Mouse (Mus musculus): Measurements from ENCODE around the gene Inf2.

Gene Inf2

DNA sequence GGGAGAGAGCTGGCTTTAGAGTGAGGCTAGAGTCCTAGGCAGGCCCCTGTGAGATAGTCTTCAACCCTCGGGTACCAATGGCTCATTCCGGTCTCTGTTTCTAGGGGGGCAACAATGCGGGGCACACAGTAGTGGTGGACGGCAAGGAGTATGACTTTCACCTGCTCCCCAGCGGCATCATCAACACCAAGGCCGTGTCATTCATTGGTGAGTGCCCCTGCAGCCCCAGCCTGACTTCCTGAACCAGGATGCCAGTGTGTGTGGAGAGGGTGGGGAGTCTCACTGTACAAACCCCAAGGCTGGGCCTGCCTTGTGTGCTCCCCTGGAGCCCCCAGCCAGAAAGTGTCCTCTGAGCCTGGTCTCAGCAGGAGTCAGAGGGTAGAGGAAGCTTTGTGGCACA is 39.6 kb downstream of the Inf2 start:
- DNase-seq, result no peak

DNA sequence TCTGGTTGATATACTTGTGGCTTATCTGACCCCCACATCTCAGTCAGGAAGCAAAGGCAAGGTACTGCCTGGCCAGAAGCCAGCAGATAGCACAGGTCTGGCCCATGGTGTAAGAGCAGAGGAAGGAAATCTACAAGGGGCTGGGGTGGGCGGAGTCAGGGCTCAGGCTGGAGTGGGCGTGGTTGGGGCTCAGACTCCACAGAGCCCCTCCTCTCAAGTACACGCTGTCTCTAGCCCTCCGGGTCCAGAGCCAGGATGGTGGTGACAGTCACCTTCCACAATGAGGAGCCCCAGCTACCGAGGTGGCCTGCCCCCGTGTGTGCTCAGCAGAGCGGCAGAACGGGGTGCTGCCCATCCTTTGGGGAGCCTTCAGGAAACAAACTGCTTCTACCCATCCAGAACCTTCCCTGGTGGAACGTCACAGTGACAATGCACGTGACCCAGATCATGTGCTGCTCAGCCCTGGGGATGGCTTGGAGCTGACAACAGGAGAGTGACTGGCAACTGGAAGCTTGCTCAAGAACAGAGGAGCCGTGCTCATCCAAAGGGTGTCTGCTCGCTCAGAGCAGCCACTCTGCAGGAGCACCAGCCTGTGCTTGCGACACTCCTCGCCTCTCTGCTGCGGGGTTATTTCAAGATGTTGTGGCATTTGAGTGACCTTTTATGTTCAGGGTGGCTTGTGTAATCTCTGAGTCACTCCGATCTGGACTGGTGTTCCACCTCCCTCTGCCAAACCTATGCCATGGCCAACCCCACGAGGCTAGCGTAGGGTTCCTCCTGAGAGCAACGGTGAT is 40.5 kb downstream of the Inf2 start:
- DNase-seq, result peak in 1 of 2 experiments; percentile 43

DNA sequence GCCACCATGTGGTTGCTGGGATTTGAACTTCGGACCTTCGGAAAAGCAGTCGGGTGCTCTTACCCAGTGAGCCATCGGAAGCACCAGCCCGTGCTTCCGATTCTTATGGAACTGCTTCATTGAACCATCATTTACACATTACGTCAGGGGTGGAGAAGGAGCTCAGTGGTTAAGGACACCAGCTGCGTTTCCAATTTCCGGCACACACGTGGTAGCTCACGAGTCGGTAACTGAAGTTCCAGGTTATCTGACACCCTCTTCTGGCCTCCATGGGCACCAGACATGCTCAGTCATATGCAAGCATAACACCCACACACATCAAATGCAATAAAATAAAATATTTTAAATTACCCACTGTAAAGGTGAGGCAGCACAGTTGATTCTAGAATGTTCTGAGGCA is 41.4 kb downstream of the Inf2 start:
- DNase-seq, result no peak

DNA sequence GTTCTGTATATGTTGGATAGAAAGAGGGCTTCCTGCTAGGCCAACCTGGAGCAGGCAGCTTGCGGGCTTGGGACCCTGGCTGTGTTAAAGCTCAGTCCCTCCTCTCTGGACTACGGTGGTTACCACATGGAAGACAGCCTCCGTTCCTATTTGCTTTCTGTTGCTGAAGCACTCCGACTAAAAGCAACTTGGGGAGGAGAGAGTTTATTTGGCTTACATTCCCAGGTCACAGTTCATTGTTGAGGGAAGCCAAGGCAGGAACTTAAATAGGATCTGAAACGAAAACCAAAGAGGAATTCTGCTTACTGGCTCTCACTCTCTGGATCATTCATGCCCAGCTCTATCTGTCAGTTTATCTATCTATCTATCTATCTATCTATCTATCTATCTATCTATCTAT is 42.2 kb downstream of the Inf2 start:
- DNase-seq, result no peak

DNA sequence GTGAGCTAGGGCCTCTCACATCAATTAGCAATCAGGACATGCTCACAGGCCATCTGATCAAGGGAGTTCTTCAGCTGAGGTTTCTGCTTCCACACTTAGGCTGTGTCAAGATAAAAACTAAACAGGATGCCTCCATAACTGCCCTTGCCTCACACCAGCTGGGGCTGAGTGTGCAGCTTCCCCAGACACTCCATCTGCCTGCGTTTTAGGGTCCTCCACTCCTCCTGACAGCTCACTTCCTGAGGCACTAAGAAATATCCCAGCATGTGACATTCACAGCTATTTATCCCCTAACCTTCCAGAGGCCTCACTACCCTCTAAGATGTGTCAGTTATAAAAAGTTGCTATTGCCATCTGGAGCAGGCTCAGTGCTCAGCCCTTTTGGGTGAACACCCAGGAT is 42.9 kb downstream of the Inf2 start:
- no peak for DNase-seq

DNA sequence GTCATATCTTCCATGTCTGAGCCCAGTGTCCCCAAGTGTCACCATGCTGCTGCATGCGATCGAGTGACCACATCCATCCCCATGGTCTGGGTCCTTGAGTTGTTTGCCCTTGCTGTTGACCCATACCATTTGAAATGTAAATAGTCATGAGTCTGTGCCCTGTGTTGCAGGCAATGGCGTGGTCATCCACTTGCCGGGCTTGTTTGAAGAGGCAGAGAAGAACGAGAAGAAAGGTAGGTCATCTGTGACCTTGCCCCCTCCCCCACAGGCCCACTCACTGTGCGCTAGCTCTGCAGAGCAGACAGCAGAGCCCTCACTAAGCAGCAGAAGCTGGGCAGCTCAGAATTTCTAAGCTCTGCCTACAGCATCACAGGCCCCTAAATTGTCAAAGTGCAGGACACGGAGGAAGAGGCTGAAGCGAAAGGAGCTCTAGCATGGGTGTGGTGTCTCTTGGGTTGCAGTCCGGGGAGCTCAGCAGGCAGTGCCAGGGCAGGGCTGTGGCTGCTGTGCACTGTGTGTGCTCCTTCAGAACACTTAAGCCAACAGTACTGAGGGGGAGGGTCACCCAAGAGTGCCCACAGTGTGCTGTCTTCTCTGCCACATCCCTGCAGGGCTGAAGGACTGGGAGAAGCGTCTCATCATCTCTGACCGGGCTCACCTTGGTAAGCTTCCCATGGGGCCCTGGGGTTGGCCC is 43.6 kb downstream of the Inf2 start:
- DNase-seq, result no peak

DNA sequence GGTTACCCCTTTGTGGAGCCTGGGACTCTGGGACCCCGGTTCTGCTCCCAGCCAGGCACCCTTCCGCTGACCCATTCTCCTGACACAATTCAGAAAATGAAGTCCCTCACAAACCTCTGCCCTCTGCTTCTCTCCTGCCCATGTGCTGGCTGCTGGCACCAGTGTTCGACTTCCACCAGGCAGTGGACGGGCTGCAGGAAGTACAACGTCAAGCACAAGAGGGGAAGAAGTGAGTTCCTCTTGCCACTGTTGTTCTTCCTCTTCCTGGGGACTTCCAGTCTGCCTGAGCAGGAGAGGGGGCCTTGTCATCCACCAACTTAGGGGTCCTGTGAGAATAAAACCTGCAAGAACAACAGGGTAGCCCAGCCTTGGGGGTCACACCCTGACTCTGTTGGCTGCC is 44.3 kb downstream of the Inf2 start:
- DNase-seq, result no peak

DNA sequence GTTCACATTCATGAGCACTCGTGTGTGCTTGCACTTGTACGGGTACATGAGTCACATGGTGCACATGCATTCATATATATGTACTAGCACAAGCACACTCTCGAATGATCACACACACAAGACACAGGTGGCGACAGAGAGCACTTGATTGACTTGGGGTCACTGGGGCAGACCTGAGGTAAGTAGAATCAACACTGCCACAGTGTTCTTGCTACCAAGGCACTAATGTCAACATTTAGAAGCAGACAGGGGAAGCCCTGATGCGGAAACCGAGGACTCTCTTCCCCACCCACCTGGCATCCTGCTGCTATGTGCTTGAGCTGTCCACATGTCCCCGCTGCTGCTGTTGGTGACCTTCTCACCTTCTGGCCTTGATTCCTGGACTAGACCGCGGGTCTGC is 45.1 kb downstream of the Inf2 start:
- no peak for DNase-seq

DNA sequence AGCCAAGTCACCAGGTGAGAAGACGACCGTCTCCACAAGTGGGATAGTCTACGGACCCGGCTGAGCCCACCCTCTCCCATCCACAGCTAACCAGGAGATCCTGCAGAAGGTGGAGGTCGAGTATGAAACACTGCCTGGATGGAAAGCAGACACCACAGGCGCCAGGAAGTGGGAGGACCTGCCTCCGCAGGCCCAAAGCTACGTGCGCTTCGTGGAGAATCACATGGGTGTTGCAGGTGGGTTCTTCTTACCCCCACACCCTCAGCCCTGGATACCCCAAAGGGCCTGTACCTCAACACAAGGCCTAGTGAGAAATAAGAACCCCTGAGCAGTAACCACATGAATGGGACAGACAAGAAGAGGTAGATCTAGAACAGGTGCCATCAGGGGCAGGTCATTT is 50.9 kb downstream of the Inf2 start:
- DNase-seq, result no peak

DNA sequence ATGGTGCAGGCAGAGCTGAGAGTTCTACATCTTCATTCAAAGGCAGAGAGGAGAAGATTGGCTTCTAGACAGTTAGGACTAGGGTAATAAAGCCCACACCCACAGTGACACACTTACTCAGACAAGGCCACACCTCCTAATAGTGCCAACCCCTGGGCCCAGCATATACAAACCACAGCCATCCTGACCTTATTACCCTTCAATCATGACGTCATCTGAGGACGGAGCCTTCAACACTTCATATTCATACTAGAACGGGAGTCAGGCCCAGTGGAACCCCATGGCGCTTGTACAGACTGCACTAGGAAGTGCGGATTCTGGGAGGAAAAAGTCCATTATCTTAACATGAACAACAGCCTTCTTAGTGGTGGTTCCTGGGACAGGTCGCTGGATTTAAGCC is 54.5 kb downstream of the Inf2 start:
- DNase-seq, result no peak

DNA sequence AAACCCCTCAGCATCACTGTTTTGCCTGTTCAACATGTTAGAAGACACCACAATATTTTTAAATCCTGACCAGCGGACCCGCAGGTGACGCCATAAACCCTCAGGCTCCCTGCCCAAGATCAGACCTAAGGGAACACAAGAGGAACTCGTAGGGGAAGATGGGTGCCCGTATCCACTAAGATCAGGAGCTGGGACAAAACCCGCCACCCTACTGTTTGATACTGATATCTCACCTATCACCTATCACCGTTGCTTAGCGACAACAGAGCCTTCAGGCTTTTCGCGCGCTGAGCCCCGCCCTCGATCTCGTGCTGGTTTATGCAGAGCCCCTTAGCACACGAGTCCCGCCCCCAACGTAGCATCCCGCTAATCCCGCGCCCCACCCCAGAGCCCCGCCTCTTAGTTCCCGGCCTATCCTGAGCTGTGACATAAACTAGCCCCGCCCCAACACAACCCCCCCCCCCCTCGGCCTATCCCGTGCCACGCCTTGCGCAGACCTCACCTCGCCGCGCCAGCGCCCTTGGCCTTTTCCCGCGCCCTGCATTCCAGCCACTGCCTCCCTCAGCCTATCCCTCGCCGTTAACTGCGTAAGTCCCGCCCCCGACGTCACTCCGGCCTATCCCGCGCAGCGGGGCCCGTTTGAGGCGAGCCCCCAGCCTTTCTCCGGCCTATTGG is 55.7 kb downstream of the Inf2 start, which contains the start of gene Siva1:
TSS of gene Siva1 (plus strand) at position 500 of the 675 bp plus-strand sequence.
- peak; percentile 98 to 99 for DNase-seq

DNA sequence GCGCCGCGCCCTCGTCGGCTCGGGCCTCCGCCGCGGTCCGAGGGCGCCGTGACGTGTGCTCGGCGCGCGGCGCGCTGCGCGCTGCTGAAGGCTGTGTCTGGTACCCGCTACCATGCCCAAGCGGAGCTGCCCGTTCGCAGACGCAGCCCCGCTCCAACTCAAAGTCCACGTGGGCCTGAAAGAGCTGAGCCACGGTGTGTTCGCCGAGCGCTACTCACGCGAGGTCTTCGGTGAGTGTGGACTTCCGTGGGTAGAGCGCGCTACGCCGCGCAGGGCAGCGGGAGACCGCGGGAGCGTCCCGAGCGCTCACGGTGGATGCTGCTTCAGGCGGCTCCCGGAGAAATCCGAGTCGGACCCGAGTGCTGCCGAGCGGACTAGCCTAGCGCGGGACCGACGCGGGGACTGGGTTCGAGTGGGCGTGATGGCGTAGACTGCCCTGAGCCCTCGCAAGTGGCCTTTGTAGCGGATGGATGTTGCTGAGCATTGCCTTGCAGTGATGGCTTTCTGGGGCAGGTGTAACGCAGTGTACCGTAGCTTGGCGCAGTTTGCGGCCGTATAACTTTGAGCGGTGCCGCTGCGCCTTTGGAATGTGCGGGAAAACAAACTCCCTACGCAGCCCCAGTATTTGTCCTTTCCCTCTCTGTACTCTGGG is 56.4 kb downstream of the Inf2 start:
- peak; percentile 13 to 23 for DNase-seq

DNA sequence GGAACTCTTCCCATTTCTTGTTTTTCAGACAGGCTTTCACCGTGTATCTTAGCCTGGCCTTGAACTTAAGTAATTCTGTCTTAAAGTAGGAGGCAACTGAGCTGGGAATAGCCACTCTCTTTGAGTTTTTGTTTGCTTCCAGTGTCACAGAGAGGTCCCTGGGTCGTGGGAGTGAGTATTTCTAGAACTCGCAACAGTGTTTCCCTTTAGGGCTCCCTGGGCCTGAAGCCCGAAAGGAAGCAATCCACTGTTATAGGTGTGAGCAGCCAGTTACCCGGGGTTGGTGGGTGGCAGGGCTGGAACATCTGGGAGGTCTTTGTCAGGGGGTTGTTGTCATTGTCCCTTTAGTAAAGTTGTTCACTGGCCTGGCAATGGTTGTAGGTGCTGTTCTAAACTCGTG is 57.6 kb downstream of the Inf2 start:
- DNase-seq, result no peak

DNA sequence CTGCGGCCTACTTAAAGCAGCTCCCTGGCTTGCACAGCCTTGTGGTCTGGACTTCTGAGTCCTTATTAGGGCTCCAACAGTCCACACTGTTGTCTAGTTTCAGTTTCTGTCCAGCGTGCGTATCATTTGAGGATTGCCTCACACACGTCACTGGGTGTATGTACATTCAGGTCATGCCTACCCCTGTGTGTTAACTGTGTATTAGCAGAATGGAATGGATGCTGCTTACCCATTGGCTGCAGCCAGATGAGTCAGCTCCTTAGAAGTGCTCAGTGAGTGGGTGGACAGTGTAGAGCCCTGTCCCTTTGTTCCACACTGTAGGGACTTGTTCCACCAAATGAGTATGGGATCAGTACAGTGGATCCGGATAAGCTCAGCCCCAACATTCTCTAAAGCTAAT is 59.5 kb downstream of the Inf2 start:
- DNase-seq, result no peak

DNA sequence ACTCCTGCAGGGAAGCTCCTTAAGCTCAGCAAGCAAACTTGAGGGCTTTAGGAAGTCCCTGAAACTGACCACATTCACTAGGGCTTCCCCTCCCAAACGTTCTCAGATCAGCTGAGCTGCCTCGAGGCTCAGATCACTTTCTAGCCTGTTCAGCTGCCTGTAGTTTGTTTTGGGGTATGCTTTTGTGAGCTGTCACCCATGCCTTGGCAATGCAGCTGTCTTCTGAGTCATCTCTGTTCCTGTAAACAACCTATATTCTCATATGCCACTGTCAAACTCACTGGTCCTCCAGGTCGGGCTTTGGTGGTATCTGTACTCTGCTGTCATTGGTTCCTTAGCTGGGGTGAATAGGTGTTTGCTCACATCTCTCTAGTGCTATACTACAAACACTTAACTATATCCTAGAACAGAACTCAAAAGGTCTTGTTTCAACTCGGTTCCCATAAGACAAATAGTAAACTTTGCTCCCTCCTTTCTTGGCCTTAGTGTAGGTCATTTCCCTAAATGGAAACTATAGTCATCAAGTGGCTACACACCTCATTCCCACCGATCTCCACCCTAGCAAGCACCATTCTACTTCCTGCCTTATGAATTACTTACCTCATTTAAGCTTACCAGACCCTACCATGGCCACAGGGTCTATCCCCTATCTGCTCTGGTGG is 63.3 kb downstream of the Inf2 start:
- no peak for DNase-seq

DNA sequence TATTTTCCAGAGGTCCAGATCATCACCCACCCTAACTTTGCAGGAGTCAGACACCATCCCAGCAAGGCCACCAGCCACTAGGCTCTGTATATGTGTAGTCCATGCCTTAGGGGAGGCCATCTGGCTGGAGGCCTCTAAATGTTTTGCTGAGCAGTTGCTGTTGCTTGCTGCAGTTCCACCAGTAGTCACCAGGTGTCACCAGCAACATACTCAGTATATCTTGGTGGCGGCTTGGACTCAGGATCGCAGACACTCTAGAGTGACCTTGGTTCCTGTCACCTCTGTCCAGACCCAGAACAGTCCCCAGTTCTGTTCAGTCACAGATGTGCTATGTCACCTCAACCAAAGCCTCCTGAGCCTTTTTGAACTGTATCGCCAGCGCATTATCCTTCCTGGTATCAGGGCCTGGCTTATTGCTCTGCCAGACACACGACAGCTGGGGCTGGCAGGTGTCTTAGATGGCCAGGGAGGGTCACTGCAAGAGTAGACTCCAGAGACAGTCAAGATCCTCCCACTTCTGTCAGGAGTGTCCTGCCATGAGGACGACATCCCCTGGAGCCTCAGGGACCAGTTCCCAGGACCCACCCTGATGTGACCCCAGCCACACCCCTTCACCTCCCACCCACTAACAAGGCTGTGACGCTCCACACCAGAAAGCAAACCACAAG is 64.7 kb downstream of the Inf2 start:
- DNase-seq, result peak; percentile 83 to 92

DNA sequence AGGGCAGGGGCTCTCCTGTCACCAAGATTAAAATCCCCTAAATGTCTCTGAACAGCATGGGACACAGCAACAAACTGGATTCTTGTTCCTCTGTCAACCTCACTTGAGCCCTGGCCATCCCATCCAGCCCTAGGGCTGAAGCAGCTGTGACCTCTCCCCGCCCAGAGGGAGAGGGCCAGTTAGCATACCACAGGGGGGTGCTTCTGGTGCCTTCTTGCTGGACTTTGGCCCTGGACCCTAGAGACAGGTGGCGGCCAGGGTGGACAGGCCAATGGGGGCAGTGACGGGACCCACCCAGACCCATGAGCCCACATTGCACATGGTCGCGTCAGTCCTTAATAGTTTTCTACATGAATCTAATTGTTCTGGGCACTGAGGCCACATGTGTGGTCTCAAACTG is 65.5 kb downstream of the Inf2 start:
- no peak for DNase-seq

DNA sequence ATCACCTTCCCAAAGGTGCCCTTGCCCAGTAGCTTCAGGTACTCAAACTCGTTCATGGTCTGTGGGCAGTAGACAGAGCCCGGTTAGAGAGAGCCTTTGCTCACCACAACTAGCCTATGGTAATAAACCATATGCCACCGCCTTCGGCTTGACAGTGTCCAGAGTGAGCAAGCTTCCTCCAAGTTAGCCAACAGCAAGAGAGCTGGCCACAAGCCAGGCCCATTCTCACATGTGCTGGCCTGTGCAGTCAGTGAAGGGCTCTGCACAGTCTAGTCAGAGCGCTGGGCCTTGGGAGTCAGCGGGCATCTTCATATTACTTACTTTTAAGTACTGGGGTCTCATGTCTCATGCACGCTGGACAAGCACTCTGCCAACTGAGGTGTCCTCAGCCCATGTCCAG is 70.0 kb downstream of the Inf2 start:
- DNase-seq, result no peak

DNA sequence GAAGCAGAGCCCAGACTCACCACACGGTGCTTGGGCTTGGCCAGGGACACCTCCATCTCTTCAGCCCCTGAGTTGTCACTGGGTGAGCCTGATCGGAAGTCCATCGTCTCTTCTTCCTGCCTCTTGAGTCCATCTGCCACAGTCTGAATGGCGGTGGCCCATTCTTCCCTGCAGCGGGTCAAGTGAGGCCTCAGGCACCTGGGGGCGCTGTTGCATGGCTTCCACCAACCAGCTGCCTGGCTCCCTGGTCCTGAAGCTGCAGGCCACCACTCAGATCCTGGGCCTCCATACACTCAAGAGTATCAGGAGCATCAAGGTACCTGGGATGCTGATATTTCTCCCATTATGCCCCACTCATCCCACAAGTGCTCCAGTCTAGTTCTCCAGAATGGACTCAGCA is 70.5 kb downstream of the Inf2 start:
- DNase-seq, result peak; percentile 29 to 66

DNA sequence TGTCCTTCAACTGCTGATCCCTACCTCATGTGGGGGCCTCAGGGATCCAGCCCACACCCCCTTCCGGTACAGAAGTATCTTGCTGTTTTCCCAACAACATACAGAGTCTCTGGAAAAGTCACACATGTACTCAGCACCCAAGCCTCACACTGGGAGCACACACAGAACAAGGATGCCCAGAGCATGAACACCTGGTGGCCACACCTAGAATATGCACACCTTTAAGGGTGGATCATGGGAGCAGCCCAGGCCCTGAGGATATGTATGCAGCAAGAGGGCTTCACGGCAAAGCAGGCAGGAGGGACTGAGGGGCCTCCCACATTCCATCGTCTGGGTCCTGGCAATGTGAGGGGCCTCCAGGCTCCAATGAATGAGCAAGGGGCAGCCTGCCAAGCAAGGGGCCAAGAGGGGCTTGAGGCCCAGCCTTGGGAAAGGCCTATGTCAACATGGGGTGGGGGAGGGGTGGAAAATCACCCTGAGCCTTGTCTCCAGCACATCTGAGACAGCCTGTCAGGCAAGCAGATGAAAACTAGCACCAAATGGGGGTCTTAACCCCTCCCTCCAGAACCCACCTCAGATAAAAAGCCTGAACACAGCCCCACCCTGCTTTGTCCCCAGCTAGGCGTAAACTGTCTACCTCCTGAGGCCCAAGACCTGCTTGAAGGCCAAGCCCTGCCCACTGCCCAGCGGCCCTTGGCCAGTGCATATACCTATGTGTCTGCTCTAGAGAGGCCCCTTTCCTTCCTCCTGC is 72.2 kb downstream of the Inf2 start:
- no peak for DNase-seq

DNA sequence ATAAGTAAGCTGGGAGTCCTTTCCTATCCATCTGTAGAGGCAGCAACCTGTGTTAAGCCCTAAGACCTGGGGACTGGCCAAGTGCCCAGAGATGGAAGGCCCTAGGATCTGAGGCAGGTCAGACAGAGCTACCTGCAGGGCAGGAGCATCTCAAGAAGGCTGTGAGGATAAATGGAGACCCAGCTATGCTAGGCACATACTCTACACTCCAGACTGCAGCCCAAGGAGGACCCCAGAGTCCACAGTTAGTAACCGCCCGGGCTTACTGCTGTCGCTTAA is 72.7 kb downstream of the Inf2 start:
- no peak for DNase-seq

DNA sequence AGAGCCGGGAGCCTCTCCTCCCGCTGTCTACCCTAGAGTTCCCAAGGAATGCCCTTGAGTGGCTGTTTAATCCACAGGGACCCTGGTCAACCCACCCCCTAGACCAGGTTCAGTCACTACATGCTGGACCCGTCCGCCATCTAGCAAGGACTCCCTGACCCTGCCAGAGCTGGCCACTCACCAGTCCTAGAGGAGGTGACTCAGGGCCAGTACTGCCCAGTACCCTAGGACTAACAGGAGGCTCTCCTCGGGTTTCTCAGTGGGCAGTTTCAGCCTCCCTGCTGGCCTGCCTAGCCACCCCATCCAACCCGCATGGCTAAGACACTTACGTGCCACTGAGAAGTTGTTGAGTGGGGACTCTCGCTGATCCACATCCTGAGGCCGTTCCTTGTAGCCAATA is 73.3 kb downstream of the Inf2 start:
- no peak for DNase-seq

Measured in kidney, adult 8-10 months (tissue).